Mouse (Mus musculus) embryonic facial prominence, embryonic 14.5 days (tissue): ENCODE measurements at regions not wholly inside any gene's neighbourhood (a gene's known extent, or its start where the extent isn't known, plus 50 kb on each side); places are given as distances from the start of the nearest gene placed in this dataset.
"Not testable (repeated sequence)": the region's sequence is repeated elsewhere in the genome, so short reads cannot be mapped to it uniquely, and the experiment has no call there.

Experiments used
- ATAC-seq: fragments of 200-750 bp; cut with Nextera tagmentation; 2 replicates; pipeline ENCODE4 v1.8.0; 2017; ENCODE audit warnings: low read depth, moderate number of reproducible peaks, moderate TSS enrichment
- DNase-seq: peaks from one replicate; pipeline ENCODE4 v3.0.0-alpha.2; 2015; ENCODE audit warnings: low spot score
- H3K27ac ChIP-seq: fragments of 300-500 bp; sonication (generic); replicated peaks from 2 replicates; pipeline ENCODE4 v1.5.1; 2014; ENCODE audit warnings: low read depth, mild to moderate bottlenecking, low read length, moderate library complexity
- H3K27me3 ChIP-seq: fragments of 300-500 bp; sonication (generic); replicated peaks from 2 replicates; pipeline ENCODE4 v1.6.1; 2014; ENCODE audit warnings: low read length; ENCODE audit not compliant: control insufficient read depth, insufficient read depth
- H3K36me3 ChIP-seq: fragments of 300-500 bp; sonication (generic); 2 replicates; pipeline ENCODE4 v1.6.1; 2014; ENCODE audit warnings: low read length, mixed read lengths; ENCODE audit not compliant: control insufficient read depth, insufficient read depth
- H3K4me1 ChIP-seq: fragments of 300-500 bp; sonication (generic); 2 replicates; pipeline ENCODE4 v1.6.1; 2014; ENCODE audit warnings: antibody characterized with exemption, low read length; ENCODE audit not compliant: control insufficient read depth, insufficient read depth
- H3K4me2 ChIP-seq: fragments of 300-500 bp; sonication (generic); 2 replicates; pipeline ENCODE4 v1.6.1; 2014; ENCODE audit warnings: low read depth, mild to moderate bottlenecking, low read length, moderate library complexity, mixed read lengths
- H3K4me3 ChIP-seq: fragments of 300-500 bp; sonication (generic); 2 replicates; pipeline ENCODE4 v1.5.1; 2014; ENCODE audit warnings: low read depth, mild to moderate bottlenecking, low read length
- H3K9ac ChIP-seq: fragments of 300-500 bp; sonication (generic); 2 replicates; pipeline ENCODE4 v1.6.1; 2014; ENCODE audit warnings: low read depth, mild to moderate bottlenecking, low read length, moderate library complexity, mixed read lengths
- H3K9me3 ChIP-seq: fragments of 300-500 bp; sonication (generic); 2 replicates; pipeline ENCODE4 v1.6.1; 2016; ENCODE audit warnings: low read length; ENCODE audit not compliant: control insufficient read depth
- WGBS: fragments of 180-500 bp; shearing (Covaris S2); extraction: QIAGEN DNeasy Blood & Tissue Kit; methylation state at CpG from one replicate; pipeline ENCODE4 v1.1.7; 2014; 5-methylcytosine and 5-hydroxymethylcytosine counted together

DNA sequence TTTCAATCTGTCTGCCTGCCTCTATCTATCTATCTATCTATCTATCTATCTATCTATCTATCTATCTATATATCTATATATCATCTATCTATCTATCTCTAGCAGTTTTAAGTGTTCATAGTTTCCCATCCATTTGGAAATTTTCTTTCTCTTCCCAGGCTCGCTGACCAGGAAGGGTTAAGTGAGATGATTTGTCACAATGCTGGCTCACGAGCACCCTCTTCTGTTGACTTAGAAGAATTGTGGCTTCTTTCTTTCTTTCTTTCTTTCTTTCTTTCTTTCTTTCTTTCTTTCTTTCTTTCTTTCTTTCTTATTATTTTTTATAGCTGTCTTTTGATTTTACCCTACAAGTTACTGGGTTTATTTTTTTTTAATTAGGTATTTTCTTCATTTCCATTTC is 79.6 kb upstream of the Klf14 start:
- DNase-seq, result peak; percentile 70
- ATAC-seq, H3K4me1 ChIP-seq, H3K9me3 ChIP-seq, H3K27ac ChIP-seq, H3K9ac ChIP-seq, H3K4me3 ChIP-seq, H3K36me3 ChIP-seq, H3K27me3 ChIP-seq, H3K4me2 ChIP-seq: not testable (repeated sequence)
- WGBS, result 2% methylated on average over 2 of the region's 2 CpGs

DNA sequence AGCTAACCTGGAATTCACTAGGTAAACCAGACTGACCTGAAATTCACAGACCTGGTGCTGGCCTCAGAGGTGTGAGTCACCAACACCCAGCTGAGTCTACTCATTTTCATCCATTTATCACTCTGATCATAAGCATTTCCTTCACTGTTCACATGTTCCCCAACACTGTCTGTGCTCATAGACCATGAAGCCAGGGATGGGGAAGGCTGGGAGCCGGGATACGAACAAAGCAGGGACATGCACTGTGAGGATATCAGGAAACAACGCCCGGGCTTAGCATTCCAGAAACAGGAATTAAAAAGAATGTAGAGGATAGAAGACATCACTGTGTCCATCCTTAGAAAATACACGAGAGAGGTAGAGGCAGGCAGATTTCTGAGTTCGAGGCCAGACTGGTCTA is 80.6 kb upstream of the Klf14 start:
- ATAC-seq (no peak), DNase-seq (no peak)
- 74% methylated on average over 6 of the region's 6 CpGs for WGBS
- H3K9ac ChIP-seq, result no peak overlapping the region
- H3K4me3 ChIP-seq, result no peak overlapping the region
- no peak overlapping the region for H3K27ac ChIP-seq
- H3K9me3 ChIP-seq, result no peaks in the 10 kb centered on the region
- no peaks in the 10 kb centered on the region for H3K27me3 ChIP-seq
- no peaks in the 10 kb centered on the region for H3K36me3 ChIP-seq
- no peaks in the 10 kb centered on the region for H3K4me1 ChIP-seq
- H3K4me2 ChIP-seq, result no peak overlapping the region

DNA sequence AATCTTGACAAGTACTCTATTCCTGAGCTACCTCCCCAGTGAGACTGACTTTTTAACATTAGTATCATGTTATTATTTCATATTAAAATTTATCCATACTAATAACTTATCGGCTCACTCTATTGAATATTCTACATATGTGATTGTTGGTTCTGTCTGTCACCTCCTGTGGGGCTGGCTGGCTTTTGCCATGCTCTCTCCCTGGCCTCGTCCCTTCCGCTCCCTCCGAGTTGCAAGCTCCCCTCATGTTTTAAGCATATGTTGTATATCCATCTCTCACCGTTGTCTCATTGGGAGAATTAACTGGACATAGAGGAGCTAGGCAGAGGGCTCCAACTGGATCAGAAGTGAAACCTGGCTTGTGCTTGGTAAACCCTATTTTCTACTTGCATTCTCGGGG is 81.9 kb upstream of the Klf14 start:
- 87% methylated on average over 6 of the region's 6 CpGs for WGBS
- ATAC-seq (no peak), DNase-seq (no peak)
- Histone ChIP-seq H3K27ac (no peak overlapping the region), H3K4me3 (no peak overlapping the region), H3K9me3 (no peaks in the 10 kb centered on the region), H3K4me2 (no peak overlapping the region), H3K36me3 (no peaks in the 10 kb centered on the region), H3K4me1 (no peaks in the 10 kb centered on the region), H3K27me3 (no peaks in the 10 kb centered on the region), H3K9ac (no peak overlapping the region)

DNA sequence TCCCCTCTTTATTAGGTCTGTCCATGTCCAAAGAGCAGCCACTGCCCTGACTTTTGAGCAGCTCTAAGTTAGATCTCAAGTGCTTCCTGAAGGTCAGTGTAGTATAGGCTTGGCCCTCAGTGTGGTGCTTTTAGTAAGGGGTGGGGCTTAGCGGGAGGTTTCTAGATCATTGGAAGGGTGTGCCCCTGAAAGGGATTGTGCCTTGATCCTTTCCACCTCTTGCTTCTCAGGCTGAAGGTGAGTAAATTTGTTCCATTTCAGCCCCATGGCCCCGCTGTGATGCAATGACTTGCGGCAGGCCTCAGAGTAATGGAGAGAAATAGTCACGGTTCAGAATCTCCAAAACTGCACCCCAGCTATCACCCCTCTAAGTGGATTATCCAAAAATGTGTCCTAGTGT is 84.5 kb upstream of the Klf14 start:
- no peak overlapping the region for H3K9ac ChIP-seq
- no peaks in the 10 kb centered on the region for H3K36me3 ChIP-seq
- no peak overlapping the region for H3K4me3 ChIP-seq
- WGBS, result 94% methylated on average over 4 of the region's 4 CpGs
- H3K27ac ChIP-seq, result no peak overlapping the region
- no peak for DNase-seq
- no peaks in the 10 kb centered on the region for H3K9me3 ChIP-seq
- no peak for ATAC-seq
- H3K27me3 ChIP-seq, result no peaks in the 10 kb centered on the region
- no peak overlapping the region for H3K4me2 ChIP-seq
- H3K4me1 ChIP-seq, result no peaks in the 10 kb centered on the region

DNA sequence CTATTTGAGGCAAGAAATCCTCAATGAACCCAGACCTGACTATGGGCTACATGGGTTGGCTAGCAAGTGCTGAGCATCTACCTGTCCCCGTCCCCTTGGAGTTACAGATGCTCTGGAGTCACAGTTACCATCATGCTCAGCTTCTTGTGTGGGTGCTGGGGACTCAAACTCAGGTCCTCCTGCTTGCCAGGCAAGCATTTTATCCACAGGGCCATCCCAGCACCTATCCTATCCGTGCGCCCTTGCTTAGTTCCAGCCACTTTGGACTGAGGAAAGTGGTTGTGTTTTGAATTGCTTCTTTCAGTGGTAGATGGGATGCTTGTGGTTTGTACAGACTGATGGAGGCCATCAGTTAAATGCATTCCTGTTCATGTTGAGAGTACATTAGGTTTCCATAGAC is 85.0 kb upstream of the Klf14 start:
- no peaks in the 10 kb centered on the region for H3K27me3 ChIP-seq
- H3K9ac ChIP-seq, result no peak overlapping the region
- no peaks in the 10 kb centered on the region for H3K9me3 ChIP-seq
- no peaks in the 10 kb centered on the region for H3K36me3 ChIP-seq
- H3K4me2 ChIP-seq, result no peak overlapping the region
- H3K4me3 ChIP-seq, result no peak overlapping the region
- WGBS, result 96% methylated on average over 3 of the region's 3 CpGs
- H3K27ac ChIP-seq, result no peak overlapping the region
- ATAC-seq (no peak), DNase-seq (no peak)
- H3K4me1 ChIP-seq, result no peaks in the 10 kb centered on the region

DNA sequence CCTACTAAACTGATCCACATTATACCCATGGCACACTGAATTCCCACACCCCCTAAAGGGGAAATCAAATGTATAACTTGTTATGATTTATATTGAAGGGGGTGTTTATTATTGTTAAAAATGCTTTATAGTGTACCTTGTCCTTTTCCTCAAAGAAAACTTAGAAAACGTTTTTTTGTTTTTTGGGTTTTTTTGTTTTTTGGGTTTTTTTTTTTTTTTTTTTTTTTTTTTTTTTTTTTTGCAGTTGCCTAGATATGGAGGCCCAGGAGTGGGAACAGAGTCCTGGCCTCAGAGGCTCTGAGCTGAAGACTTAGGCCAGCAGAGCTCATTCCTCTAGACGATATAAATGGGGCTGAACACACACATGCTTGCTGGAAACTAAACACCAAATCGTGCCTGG is 87.3 kb upstream of the Klf14 start:
- H3K27ac ChIP-seq, result no peak overlapping the region
- ATAC-seq (no peak), DNase-seq (peak; percentile 37)
- H3K4me3 ChIP-seq, result no peak overlapping the region
- no peaks in the 10 kb centered on the region for H3K4me1 ChIP-seq
- H3K4me2 ChIP-seq, result no peak overlapping the region
- no peaks in the 10 kb centered on the region for H3K9me3 ChIP-seq
- no peak overlapping the region for H3K9ac ChIP-seq
- WGBS, result 58% methylated on average over 3 of the region's 3 CpGs
- H3K36me3 ChIP-seq, result no peaks in the 10 kb centered on the region
- H3K27me3 ChIP-seq, result no peaks in the 10 kb centered on the region

DNA sequence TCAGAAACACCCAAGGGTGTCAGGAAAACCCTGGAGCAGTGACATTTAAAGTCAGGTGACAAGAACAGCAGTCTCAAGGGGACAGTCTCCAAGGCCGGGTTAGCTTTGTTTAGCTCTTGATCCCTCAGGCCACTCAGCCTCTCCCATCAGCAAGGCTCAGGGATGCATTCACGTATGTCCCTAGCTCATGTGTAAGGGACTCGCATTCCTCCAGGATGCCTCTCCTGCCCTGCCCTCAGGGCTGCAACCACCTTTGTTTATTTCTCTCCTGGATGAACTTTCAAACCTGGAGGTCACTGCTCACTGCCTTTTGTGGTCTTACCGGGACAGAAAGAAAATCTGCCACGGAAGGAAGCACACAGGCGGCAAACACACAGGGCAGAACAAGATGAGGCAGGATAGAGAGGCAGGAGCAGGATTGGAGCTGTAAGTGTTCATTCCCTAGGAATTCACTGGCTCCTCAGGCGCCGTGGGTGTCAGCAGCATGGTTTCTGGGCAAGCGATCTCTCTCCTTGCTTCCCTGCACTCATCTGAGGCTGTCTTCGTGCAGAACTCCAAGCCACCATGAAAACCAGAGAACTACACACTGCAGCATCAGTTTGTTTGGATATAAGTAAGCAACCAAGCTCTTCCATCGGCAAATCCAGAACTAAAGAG is 90.2 kb upstream of the Klf14 start:
- Histone ChIP-seq H3K36me3 (no peaks in the 10 kb centered on the region), H3K9me3 (no peaks in the 10 kb centered on the region), H3K27ac (no peak overlapping the region), H3K4me2 (no peak overlapping the region), H3K27me3 (no peaks in the 10 kb centered on the region), H3K9ac (no peak overlapping the region), H3K4me1 (no peaks in the 10 kb centered on the region), H3K4me3 (no peak overlapping the region)
- WGBS, result 51% methylated on average over 11 of the region's 11 CpGs
- no peak for ATAC-seq
- no peak for DNase-seq

DNA sequence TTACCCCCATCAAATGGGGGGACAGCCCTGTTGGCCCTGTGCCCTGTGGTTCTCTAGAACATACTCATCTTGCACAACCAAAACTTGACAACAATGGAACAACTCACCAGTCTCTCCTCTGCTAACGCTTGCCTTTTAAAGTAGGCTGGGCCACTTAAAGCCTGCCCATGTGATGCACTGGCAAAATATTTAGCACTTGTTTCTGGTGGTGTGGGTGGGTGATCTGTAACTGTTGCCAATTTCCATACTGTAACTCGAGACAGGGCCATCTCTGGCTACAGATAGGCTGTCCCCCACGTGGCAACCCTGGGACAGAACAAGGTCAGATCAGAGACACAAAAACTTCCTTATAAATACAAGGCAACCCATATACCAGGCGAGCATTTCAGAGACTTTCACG is 92.0 kb upstream of the Klf14 start:
- H3K27me3 ChIP-seq, result no peaks in the 10 kb centered on the region
- WGBS, result 64% methylated on average over 5 of the region's 5 CpGs
- no peak for ATAC-seq

DNA sequence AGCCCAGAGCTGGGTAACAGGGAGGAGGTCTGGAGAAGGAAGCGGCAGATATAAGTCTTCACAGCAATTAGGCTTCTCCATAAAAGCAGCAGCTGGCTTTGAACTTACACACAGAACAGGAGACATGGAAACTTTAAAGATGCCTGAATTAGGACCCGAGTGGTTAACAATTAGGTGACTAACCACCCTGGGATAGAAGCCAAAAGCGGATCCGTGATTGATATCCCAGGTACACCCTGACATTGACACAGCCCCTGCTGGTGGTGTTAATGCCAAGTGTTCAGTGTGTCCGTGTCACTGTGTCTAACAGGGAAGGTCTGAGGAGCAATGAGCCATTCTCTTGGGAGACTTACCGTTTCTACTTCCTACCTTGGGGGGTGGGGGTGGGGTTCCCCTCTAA is 92.9 kb upstream of the Klf14 start:
- WGBS, result 64% methylated on average over 6 of the region's 6 CpGs
- H3K4me1 ChIP-seq, result no peaks in the 10 kb centered on the region
- no peaks in the 10 kb centered on the region for H3K27me3 ChIP-seq
- no peak overlapping the region for H3K4me2 ChIP-seq
- H3K9ac ChIP-seq, result no peak overlapping the region
- no peak for ATAC-seq
- no peak overlapping the region for H3K27ac ChIP-seq
- H3K36me3 ChIP-seq, result no peaks in the 10 kb centered on the region
- H3K9me3 ChIP-seq, result no peaks in the 10 kb centered on the region
- no peak overlapping the region for H3K4me3 ChIP-seq
- no peak for DNase-seq

More for the DNA sequence above, 92.0 kb upstream of the Klf14 start:
- no peak overlapping the region for H3K9ac ChIP-seq
- H3K9me3 ChIP-seq, result no peaks in the 10 kb centered on the region
- no peaks in the 10 kb centered on the region for H3K36me3 ChIP-seq
- no peaks in the 10 kb centered on the region for H3K4me1 ChIP-seq
- no peak overlapping the region for H3K4me3 ChIP-seq
- no peak overlapping the region for H3K4me2 ChIP-seq
- H3K27ac ChIP-seq, result no peak overlapping the region
- DNase-seq, result no peak
